Mouse (Mus musculus): ENCODE results near the gene Lrrc4.

Gene Lrrc4

DNA sequence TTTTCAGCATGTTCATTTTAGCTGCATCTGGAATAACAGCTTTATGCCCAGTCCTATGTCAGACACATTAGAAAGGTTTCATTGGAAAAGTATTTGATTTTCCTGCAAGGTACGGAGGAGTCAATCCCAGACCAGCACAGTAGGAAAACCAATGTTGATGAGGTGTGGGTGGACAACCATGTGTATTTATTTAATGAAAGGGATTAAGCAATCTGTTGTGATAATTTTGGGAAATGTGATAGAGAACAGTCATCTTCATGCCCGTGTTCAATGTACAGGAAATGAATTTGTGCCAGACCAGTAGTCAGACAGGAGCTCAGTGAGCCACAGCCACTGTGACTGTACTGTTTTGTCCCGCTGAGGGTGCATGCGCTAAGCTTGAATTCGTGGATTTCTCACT, 143.8 kb downstream of the Lrrc4 start:
- ATAC-seq (ENCODE audit: insufficient number of reproducible peaks, low FRiP score, low TSS enrichment) = no peak

DNA sequence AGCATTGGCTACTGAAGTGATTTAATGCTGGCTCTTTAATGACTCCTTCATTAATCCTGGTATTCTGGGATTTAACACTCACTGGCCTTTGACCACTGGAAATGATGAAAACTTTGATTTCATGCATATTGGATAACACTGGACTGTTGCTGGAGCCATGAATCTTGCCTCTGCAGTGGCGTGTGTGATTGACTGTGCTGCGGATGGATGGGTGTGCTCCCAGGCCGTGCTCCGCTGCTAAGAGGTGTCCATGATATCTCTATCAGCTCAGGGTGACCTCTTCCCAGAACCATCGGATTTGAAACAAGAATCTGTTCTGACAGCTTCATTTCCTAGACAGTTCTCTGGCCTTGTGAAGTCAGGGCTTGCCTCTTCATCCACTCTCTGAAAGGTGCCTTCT, 145.8 kb downstream of the Lrrc4 start:
- no peak for ATAC-seq (ENCODE audit: insufficient number of reproducible peaks, low FRiP score, low TSS enrichment)

DNA sequence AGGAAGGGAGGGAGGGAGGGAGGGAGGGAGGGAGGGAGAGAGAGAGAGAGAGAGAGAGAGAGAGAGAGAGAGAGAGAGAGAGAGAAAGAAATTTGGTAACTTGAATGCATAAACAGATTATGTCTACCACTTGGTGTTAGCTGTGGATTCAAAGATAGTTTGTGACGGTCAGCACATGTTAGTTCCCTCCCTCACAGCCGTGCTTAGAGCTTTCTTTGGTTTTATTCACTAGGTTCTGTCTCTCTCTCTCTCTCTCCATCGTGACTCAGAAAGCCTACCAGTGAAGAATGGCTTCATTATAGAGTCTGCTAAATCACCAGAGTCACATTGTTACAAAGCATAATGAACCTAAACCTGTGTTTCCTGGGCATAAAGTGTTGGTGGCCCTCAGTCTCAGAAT, 146.5 kb downstream of the Lrrc4 start:
- ATAC-seq (ENCODE audit: insufficient number of reproducible peaks, low FRiP score, low TSS enrichment) = no peak

DNA sequence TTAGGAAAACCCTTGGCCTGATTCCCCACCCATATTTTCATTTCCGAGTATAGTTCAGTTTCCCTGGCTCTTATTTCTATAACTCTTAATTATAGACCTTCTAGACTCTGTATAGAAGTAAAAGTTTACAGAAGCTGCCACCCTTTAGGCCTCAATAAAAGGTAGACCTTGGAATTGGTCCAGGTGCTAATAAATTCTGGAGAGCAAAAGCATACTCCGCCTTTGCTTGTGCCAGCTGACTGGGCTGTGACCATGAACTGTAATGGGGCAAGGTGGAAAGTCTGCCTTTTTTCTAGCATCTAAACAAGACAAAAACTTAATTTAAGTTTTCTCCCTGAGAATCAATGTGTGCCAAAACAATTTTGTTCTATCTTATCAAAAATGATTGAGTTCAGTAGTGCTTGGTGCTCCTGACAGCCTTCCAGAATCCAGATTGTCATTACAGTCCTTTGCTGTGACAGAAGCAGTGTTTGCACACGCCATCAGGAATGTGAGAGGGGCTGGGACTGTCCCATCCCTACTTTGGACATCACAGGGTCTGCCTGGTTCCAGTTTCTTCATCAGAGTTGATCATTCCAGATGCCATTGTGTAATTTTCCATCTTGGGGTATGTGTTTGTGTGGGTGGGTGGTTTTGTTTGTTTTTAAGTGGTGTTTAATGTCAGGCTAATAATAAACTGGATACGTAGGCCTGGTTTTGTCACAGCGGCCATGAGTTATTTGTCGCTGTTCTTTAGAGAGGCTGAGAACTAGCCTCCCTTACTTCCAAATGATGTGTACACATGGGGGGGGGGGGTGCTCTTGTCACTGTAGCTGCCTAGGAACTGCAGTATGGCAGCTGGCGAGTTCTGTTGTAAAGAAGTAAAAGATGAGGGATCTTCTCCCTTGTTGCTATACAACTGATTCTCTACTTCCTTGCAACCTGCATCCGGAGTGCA, 149.8 kb downstream of the Lrrc4 start:
- ATAC-seq (ENCODE audit: insufficient number of reproducible peaks, low FRiP score, low TSS enrichment) = no peak

DNA sequence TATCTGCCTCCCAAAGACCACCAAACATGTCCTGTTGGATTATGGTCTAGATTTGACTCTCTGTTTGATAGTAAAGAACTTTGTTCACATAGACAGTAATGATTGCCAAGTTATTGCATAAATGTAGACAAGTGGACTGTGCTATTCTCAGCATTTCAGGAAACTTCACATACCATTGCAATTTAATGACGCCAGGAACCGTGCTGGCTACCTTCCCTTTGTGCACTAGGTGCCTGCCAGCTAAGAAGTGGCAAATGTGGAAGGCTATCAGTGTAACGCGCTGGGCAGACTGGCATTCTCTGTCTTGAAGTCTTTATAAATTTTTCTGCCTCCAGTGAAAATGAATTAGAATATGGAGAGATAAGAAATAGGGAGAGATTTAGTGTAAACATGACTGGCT, 151.0 kb downstream of the Lrrc4 start:
- no peak for ATAC-seq (ENCODE audit: insufficient number of reproducible peaks, low FRiP score, low TSS enrichment)

DNA sequence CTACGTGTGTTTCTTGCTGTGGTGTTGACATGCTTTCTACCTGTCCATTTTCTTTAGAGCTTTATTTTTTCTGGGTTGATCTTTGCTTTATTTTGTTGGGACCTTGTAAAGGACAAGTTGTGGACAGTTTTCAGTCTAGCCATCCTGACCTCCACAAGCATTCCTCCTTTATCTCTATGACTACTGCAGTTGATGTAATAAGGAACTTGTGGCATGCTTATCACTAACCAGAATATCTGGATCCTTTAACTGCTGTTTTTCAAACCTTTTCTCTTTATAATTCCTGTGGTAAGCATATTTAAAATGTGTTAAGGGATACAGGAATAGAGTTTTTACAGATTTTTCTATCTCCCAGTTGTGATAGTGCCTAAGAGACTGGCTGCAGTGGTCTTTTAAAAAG, 152.7 kb downstream of the Lrrc4 start:
- ATAC-seq (ENCODE audit: insufficient number of reproducible peaks, low FRiP score, low TSS enrichment) = no peak

DNA sequence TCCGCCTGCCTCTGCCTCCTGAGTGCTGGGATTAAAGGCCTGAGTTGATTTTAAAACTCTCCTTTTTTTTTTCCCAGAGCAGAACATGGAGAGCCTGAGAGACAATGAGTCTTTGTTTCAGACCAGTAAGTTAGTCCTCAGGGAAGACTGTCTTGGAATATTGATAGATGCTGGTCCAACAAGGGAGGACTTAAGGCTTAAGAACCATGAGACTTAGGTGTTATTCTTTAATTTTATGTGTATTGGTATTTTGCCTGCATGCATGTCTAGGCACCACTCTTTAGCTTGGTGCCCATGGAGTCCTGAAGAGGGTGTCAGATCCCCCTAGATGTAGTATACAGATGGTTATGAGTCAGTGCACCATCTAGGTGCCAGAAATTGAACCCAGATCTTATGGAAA, 156.9 kb downstream of the Lrrc4 start:
- no peak for ATAC-seq (ENCODE audit: insufficient number of reproducible peaks, low FRiP score, low TSS enrichment)

DNA sequence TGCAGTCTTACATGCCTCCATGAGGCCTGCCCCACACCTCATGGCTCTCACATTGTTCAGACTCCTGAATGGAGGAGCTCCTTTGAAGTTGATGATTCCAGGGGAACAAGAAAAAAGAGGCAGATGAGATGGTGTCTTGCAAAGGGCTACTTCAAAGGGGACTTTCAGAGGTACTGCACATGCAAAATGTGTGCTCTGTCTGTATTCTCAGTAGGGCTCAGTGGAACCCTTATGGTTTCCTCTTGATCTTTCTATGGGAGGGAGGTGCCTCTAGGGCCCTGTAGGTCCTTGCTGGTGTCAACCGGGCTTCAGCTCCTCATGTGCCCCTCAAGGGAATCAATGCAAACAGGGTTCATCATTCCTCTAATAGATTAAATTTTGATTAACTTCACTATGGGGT, 159.2 kb downstream of the Lrrc4 start:
- ATAC-seq (ENCODE audit: insufficient number of reproducible peaks, low FRiP score, low TSS enrichment) = no peak

DNA sequence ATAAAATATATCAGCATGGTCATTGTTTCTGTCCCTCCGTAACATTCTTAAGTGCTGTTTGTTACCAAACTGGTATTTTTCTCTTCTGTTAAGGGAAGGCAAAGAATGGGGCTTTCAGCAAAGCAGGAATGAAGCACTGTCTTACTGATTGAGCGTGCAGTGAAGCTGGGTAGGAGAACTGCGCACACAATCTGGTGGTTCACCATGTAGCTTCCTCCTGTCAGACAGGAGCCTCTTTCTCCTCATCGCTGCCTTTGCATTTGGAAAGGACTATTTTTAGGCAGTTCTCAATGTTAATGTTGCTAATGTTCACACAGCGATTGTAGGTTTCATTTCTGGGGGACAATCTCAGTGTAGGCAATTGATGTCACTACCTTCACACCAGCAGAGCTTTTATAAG, 162.3 kb downstream of the Lrrc4 start:
- no peak for ATAC-seq (ENCODE audit: insufficient number of reproducible peaks, low FRiP score, low TSS enrichment)

DNA sequence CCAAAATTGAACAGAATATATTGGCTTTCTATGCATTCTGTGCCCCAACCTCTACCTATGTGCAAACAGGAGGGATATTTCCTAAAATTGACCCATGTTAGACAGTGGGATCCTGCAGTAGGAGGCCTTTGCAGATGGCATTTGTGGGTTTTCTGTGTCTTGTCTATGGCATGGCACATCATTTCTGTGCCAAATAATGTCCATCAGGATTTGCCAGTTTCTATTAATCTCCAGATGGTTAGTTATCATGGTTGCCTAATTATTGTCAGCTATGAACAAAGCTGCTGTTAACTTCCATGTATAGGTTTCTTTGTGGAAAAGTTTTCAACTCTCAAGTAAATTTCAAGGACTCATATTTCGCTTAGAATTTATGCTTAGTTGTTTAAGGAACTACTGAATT, 164.0 kb downstream of the Lrrc4 start:
- peak; percentile 49; the same call in 1 of the 2 replicates for ATAC-seq (ENCODE audit: insufficient number of reproducible peaks, low FRiP score, low TSS enrichment)

DNA sequence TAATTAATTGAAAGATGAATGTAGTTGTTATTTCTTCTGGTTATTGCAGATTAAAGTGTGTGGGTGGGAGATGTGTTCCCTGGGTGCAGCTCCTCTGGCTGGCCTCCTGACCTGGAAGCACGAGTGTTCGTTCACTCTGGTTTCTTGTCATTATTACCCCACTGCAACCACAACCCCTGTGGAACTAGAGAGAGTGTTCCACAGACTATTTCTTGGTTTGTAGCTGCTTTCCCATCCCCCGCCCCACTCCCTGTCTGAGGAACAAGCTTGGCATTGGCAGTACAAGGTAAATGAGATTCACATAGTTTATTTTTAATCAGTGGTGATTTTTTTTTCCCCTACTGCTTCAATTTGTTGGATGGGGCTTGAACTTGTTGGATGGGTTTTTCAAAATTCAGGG, 166.8 kb downstream of the Lrrc4 start:
- ATAC-seq (ENCODE audit: insufficient number of reproducible peaks, low FRiP score, low TSS enrichment) = no peak

DNA sequence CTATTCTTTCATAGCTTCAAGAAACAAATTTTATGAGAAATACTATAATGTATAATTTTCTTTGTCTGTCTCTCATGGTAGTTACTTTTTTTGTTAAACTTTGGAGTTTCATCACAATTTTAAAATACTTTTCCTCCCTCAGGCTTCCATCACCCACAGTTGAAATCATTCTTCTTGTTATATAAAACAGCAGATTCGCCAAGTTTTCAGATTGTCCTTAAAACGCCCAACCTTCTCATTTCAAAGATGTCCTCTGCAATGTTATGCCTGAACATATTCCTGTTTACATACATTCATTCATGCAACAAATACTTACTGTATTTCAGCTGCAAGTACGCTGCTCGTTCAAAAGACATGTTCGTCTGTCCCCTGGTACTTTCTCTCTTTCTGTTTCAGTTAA, 167.9 kb downstream of the Lrrc4 start:
- no peak for ATAC-seq (ENCODE audit: insufficient number of reproducible peaks, low FRiP score, low TSS enrichment)

DNA sequence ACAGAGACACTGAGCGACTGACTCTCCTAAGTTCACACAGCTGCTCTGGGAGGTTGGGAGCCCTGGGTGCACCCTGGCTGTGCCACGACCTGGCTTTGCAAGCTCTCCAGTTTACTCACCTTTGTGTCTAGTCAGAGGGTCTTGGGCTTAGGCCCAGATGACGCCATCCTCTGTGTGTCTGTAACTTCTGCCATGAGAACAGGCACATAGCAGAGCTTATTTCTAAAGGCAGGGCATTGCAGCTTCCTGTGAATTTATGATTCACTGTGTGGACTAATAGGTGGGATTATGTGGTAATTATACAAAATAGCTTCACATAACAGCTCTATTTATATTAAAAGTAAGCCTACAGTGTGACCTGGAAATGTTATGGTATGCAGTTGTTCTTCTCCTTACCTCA, 168.5 kb downstream of the Lrrc4 start:
- ATAC-seq (ENCODE audit: insufficient number of reproducible peaks, low FRiP score, low TSS enrichment) = no peak

DNA sequence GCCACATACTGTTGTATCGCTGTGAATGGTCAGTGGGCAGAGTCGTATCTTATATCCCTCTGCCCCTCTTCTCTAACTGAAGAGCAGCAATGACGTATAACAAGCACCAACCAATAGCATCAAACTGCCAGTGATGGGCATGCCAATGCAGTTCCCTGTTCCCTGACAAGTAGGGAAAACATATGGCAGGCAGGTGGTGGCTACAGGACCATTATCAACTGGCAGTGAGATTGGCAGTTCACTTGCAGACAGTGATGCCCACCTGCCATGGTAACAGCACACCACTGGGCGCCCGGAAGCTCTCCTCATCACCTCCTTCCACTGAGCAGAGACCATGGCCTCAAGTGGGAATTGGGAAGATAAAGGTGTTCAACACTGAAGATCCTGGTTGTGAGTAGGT, 175.0 kb downstream of the Lrrc4 start:
- peak; percentile 20; the same call in 1 of the 2 replicates for ATAC-seq (ENCODE audit: insufficient number of reproducible peaks, low FRiP score, low TSS enrichment)

DNA sequence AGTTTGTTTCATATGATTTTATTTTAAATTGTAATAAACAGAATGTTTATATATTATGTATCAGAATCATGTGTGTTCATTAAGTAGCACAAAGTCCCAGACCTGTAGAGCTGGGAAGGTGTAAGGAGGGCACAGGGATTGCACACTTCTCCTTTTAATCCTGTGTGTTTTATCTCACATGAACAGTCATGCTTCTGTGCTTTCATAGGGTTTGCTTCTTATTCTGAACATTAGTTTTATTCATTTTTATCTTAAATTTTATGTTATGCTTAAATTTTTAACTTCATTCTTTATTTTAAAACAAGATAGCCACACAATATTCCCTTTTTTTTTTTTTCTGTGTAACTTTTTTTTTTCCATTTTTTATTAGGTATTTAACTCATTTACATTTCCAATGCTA, 186.3 kb downstream of the Lrrc4 start:
- ATAC-seq (ENCODE audit: insufficient number of reproducible peaks, low FRiP score, low TSS enrichment) = no peak

DNA sequence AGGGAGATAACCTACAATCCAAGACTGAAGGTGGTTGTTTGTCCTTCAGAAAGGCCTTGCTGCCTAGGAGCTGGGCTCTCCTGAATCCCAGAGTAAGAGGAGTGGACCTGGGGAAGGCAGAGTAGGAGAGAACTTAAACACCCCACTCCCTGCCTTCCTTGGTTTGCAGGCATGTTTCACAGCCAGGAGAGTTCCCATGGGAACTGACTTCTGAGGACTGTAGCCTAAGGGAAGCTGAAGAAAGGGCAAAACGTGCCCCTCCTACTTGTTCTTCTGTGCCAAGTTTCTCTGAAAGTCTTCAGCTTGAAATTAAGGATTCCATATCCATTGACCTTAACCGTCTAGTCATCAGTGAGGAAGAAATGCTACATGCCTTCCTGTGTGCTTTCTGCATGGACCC, 188.6 kb downstream of the Lrrc4 start:
- ATAC-seq (ENCODE audit: insufficient number of reproducible peaks, low FRiP score, low TSS enrichment) = no peak

DNA sequence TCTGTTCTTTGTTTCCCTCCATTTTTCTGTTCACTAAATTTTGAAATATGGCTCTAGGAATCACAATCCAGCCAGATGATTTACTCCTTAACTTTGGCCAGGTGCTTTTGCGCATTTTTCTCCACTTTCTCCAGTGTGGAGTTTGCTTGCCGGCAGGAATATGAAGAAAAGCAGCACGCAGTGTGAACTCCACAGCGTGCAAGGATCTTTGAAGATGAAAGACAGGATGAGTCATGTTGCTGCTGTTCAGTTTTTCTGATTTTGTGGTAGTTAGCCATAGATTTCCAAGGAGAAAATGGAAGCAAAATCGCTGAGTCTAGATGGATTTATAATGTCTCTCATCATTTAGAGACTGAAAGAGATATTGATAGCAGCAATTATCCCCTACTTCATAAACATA, 191.5 kb downstream of the Lrrc4 start:
- no peak for ATAC-seq (ENCODE audit: insufficient number of reproducible peaks, low FRiP score, low TSS enrichment)

DNA sequence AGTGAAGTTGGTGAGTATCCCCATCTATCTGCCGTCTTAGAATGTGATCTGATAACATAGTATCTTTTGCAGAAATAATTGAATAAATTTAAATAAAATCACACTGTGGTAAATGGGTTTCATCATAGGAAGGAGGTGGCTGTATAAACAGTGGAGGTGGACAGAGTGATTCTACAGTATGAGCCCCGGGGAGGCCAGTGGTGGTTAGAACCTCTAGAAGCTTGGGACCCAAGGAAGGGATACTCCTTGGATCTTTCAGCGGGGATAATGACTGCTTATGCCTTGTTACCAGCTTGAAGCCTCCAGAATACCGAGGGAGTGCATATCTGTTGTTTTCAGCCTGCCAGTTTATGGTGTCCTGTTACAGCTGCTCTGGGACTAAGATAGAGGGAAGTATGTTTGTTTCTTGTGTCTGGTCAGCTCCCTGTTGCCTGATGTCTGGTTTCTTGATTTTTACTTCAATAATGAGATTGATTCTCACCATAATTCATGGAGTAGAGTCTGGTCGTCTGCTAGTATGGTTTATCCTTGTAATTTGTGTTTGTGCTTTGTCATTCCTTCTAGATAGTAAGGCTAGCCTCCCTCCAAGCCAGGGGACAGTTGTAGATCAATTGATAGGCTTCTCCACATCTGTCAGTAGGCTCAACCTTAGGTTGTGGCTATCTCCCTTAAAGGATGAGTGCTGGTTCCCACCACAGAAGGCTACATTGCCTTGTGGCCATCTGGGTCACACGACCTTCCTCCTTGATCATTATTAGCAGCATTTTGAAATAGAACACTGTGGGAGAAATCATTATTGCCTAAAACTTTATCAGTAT, 195.8 kb downstream of the Lrrc4 start:
- no peak for ATAC-seq (ENCODE audit: insufficient number of reproducible peaks, low FRiP score, low TSS enrichment)

DNA sequence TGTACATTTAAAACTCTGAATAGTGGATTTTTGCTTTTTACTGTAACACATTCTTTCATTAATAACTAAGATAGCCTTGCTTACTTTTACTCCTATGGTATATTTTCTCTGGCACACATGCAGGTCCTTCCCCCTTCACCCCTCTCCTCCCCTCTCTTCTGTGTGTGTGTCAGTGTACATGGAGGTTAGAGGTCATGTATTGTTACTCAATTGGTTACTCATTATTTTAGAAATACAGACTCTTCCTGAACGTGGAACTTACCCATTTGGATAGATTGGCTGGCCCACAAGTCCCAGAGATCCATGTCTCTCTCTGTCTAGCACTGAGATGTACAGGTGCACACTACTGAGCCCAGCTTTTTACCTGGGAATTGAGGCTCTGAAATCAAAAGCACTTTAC, 196.5 kb downstream of the Lrrc4 start:
- no peak for ATAC-seq (ENCODE audit: insufficient number of reproducible peaks, low FRiP score, low TSS enrichment)

DNA sequence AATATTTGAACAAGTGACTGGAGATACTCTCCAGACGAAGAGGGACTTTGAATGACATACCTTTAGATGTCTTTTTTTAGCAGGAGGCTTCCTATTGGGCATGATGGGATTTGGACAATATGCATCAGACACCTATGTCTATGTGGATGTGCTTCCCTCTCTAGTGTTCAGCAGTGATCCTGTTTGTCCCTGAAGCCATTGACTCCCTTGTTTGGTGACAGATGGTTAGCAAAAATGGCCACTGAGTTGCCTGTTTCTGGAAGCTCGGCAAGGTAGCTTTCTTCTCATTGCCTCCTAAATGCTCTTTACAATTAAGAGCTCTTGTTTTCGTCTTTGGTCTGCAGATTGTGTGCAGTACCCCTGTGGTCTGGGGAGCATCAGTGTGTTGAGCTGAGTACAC, 197.9 kb downstream of the Lrrc4 start:
- peak; percentile 62; the same call in 1 of the 2 replicates for ATAC-seq (ENCODE audit: insufficient number of reproducible peaks, low FRiP score, low TSS enrichment)

DNA sequence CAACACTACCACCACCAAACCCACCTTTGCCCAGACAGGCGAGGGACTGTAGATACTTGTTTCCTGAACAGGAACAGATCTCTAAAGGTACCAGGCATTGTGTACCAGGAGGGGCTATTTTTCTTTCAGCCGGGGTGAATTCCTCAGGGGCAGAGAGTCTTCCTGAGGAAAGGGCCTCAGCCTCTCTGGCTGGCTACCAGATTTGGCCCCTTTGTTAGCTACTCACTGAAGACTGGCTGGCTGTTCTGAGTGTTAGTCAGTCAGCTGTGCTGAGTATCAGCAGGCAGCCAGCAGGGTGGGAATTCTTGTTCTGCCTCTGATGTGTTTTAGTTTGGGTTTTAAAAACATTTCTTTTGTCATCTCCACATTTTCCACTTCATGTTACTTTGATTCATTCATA, 198.4 kb downstream of the Lrrc4 start:
- ATAC-seq (ENCODE audit: insufficient number of reproducible peaks, low FRiP score, low TSS enrichment) = no peak

DNA sequence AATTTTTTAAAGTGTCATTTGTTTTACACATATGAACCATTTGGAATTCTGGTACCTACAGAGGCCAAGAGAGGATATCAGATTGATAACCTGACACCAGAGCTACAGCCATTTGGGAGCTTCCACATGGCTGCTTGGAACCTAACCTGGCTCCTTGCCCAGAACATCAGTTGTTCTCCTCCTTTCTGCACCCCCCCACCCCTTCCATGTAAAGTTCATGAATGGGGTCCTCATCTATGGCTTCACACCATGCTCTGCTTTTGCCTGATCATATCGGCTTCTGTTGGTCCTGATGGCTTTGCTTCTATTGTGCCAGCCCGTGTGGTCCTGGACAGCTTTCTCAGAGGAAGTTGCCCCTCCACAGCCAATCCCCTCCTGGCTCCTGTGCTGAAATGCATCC, 200.6 kb downstream of the Lrrc4 start:
- no peak for ATAC-seq (ENCODE audit: insufficient number of reproducible peaks, low FRiP score, low TSS enrichment)
